28 mouse cellular contexts compared by ENCODE assay signal in the genomic region with DNA sequence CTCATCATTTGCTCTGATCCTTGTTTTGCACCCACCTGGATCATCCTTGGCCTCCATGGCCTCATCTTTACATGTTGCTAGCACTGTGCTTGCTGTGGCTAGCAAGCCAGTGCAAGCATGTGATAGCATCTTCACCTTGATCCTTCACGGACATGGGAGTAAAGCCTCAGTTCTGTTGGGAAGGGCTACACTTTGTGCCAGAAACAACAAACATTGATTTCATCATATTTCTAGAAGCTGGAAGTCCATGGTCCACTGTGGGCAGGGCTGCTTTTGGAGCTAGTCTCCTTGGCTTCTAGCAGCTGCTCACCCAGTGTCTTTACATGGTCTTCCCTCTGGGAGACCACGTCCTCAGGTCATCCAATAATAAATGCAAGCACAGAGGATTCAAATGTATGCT.
"Had no signal": no experiment of that assay in that cellular context is flagged by ENCODE, and none has a peak within 500 bp of the region (broad histone marks: within the 10 kb centered on the region; RNA-seq: fewer than 3 reads in every experiment).

No protein-coding gene starts in this region.

- H3K4me3 ChIP-seq: embryonic facial prominence, embryonic 10.5 days; embryonic facial prominence, embryonic 12.5 days; embryonic facial prominence, embryonic 13.5 days; embryonic facial prominence, embryonic 15.5 days; erythroblast, embryonic 14.5 days; forebrain, embryonic 10.5 days; forebrain, embryonic 12.5 days; forebrain, embryonic 13.5 days; forebrain, embryonic 15.5 days; gastrocnemius, adult 2 months; heart, adult 2 months had no signal

- ATAC-seq: forebrain, embryonic 13.5 days; forebrain, embryonic 14.5 days; forebrain, embryonic 15.5 days; forebrain, embryonic 16.5 days; forebrain, postnatal 0 days had no signal

- H3K9ac ChIP-seq: embryonic facial prominence, embryonic 12.5 days; embryonic facial prominence, embryonic 13.5 days; embryonic facial prominence, embryonic 15.5 days; forebrain, embryonic 12.5 days; forebrain, embryonic 13.5 days; forebrain, embryonic 15.5 days; forebrain, postnatal 0 days had no signal

- H3K27me3 ChIP-seq: embryonic facial prominence, embryonic 12.5 days; embryonic facial prominence, embryonic 13.5 days; embryonic facial prominence, embryonic 15.5 days; forebrain, embryonic 12.5 days; forebrain, embryonic 13.5 days; forebrain, embryonic 15.5 days had no signal

- H3K36me3 ChIP-seq: embryonic facial prominence, embryonic 10.5 days; embryonic facial prominence, embryonic 12.5 days; embryonic facial prominence, embryonic 13.5 days; embryonic facial prominence, embryonic 15.5 days; forebrain, embryonic 10.5 days; forebrain, embryonic 12.5 days; forebrain, embryonic 15.5 days had no signal

- H3K4me2 ChIP-seq: embryonic facial prominence, embryonic 12.5 days; embryonic facial prominence, embryonic 13.5 days; embryonic facial prominence, embryonic 15.5 days; forebrain, embryonic 12.5 days; forebrain, embryonic 13.5 days; forebrain, embryonic 15.5 days had no signal

- DNase-seq: cerebellum, adult 18-20 months; cerebellum, adult 2 months; cerebellum, adult 8-10 months; cerebellum, adult 9-10 months; cerebellum, adult 9-11 months; cerebellum, postnatal 10 days; cerebellum, postnatal 14 days; cerebellum, postnatal 25 days; embryo, embryonic 11 days; forebrain, postnatal 0 days; gastrocnemius, adult 2 months; gastrocnemius, postnatal 10 days; gastrocnemius, postnatal 14 days; gastrocnemius, postnatal 25 days; gastrocnemius, postnatal 36 days; heart, adult 11 months; heart, adult 2 months had no signal

- H3K27ac ChIP-seq: embryonic facial prominence, embryonic 10.5 days; embryonic facial prominence, embryonic 12.5 days; embryonic facial prominence, embryonic 13.5 days; embryonic facial prominence, embryonic 15.5 days; forebrain, embryonic 10.5 days; forebrain, embryonic 12.5 days; forebrain, embryonic 13.5 days; forebrain, embryonic 15.5 days; gastrocnemius, adult 2 months; heart, adult 2 months had no signal

- H3K9me3 ChIP-seq: embryonic facial prominence, embryonic 10.5 days; embryonic facial prominence, embryonic 12.5 days; embryonic facial prominence, embryonic 13.5 days; embryonic facial prominence, embryonic 15.5 days; forebrain, embryonic 10.5 days; forebrain, embryonic 12.5 days; forebrain, embryonic 13.5 days; forebrain, embryonic 15.5 days had no signal
